Mouse (Mus musculus) bone marrow macrophage, adult 2 months (primary cell): Measurements from ENCODE around the gene Alk.

ENCODE experiments used
- CTCF ChIP-seq: IDR thresholded peaks from 2 replicates; pipeline ENCODE4 v1.5.1; 2012; ENCODE audit warnings: low read depth, mild to moderate bottlenecking, low read length, moderate library complexity
- POLR2A ChIP-seq: IDR thresholded peaks from 2 replicates; pipeline ENCODE4 v1.6.1; 2012; ENCODE audit warnings: mild to moderate bottlenecking, low read depth, low read length, borderline replicate concordance

- no peak for TF ChIP-seq CTCF
- no peak for TF ChIP-seq POLR2A
Measured at GRCm38 (mm10) chr17:72253411-72253810, 351.0 kb downstream of the Alk start.
